ENCODE assay signal across 14 mouse cellular contexts in genomic region chr15:78736181-78736579, GRCm38 (mm10). TPM values are rescaled to one million over a fixed set of nuclear protein-coding genes. Genes with fewer than 3 reads are reported as not detected.
A peak's percentile ranks its signal among the peaks of the same experiment; 100 is the strongest.
DNase-seq lines count a peak whose midpoint lies in the region; ATAC-seq and TF ChIP-seq lines count a peak whose summit lies in the region.
"Had no signal": no experiment of that assay in that cellular context is flagged by ENCODE, and none has a peak within 500 bp of the region (broad histone marks: within the 10 kb centered on the region; RNA-seq: fewer than 3 reads in every experiment).

No protein-coding gene starts in this region.

- no peak for TF ChIP-seq CTCF in kidney, adult 2 months (conservative IDR thresholded peaks at IDR 0.05; ENCODE audit: insufficient read depth, insufficient read length, low read depth, low read length)

- H3K9me3 ChIP-seq in kidney, embryonic 15.5 days (replicated peaks) = no peaks in the 10 kb centered on the region
- H3K9me3 ChIP-seq in hindbrain, embryonic 10.5 days = no peaks in the 10 kb centered on the region
- H3K9me3 ChIP-seq in midbrain, embryonic 11.5 days (ENCODE audit: control insufficient read depth, low read length) = no peaks in the 10 kb centered on the region
- no peaks in the 10 kb centered on the region for H3K9me3 ChIP-seq in neural tube, embryonic 15.5 days (replicated peaks)
- H3K9me3 ChIP-seq: embryonic facial prominence, embryonic 10.5 days; heart, embryonic 15.5 days; limb, embryonic 15.5 days had no signal

- no peak overlapping the region for H3K4me3 ChIP-seq in kidney, embryonic 15.5 days (replicated peaks)
- H3K4me3 ChIP-seq in kidney, adult 2 months (ENCODE audit: insufficient read depth, low read depth, low read length) = no peak overlapping the region
- no peak overlapping the region for H3K4me3 ChIP-seq in hindbrain, embryonic 10.5 days
- H3K4me3 ChIP-seq in midbrain, embryonic 11.5 days (ENCODE audit: low read depth, low read length) = no peak overlapping the region
- H3K4me3 ChIP-seq in neural tube, embryonic 15.5 days (replicated peaks) = no peak overlapping the region
- H3K4me3 ChIP-seq: embryonic facial prominence, embryonic 10.5 days; heart, embryonic 15.5 days; limb, embryonic 15.5 days had no signal

- TF ChIP-seq POLR2A in kidney, adult 2 months (IDR thresholded peaks at IDR 0.05; ENCODE audit: low read depth, low read length) = no peak

- WGBS in kidney, embryonic 15.5 days = 30% methylated on average over 3 of the region's 3 CpGs
- WGBS in kidney, adult 2 months = 34% methylated on average over 3 of the region's 3 CpGs
- 65% methylated on average over 3 of the region's 3 CpGs for WGBS in hindbrain, embryonic 10.5 days
- 67% methylated on average over 3 of the region's 3 CpGs for WGBS in midbrain, embryonic 11.5 days
- 33% methylated on average over 3 of the region's 3 CpGs for WGBS in neural tube, embryonic 15.5 days

- peaks cover 40% of the 10 kb centered on the region for H3K27me3 ChIP-seq in kidney, embryonic 15.5 days
- H3K27me3 ChIP-seq in kidney, adult 2 months (replicated peaks; ENCODE audit: control insufficient read depth, insufficient read depth, low read length) = no peaks in the 10 kb centered on the region
- H3K27me3 ChIP-seq in hindbrain, embryonic 10.5 days (ENCODE audit: insufficient read depth, poor library complexity, severe bottlenecking) = peaks cover 15% of the 10 kb centered on the region; the same call in 1 of the 2 replicates
- no peaks in the 10 kb centered on the region for H3K27me3 ChIP-seq in midbrain, embryonic 11.5 days (ENCODE audit: control insufficient read depth, insufficient read depth, low read length)
- H3K27me3 ChIP-seq in neural tube, embryonic 15.5 days (replicated peaks) = no peaks in the 10 kb centered on the region

- H3K4me2 ChIP-seq in kidney, embryonic 15.5 days = peak overlapping the region; percentile 35
- H3K4me2 ChIP-seq in midbrain, embryonic 11.5 days = no peak overlapping the region
- H3K4me2 ChIP-seq in neural tube, embryonic 15.5 days = peak overlapping the region; percentile 15; the same call in 1 of the 2 replicates
- H3K4me2 ChIP-seq: heart, embryonic 15.5 days; limb, embryonic 15.5 days had no signal

- H3K27ac ChIP-seq in kidney, embryonic 15.5 days = peak overlapping the region; percentile 48; the same call in 1 of the 2 replicates
- no peak overlapping the region for H3K27ac ChIP-seq in kidney, adult 2 months (ENCODE audit: insufficient read depth, low read depth, low read length)
- peak overlapping the region; percentile 76 for H3K27ac ChIP-seq in hindbrain, embryonic 10.5 days
- no peak overlapping the region for H3K27ac ChIP-seq in midbrain, embryonic 11.5 days (ENCODE audit: low read depth, low read length)
- peak overlapping the region; percentile 83 for H3K27ac ChIP-seq in neural tube, embryonic 15.5 days (replicated peaks)
- H3K27ac ChIP-seq: embryonic facial prominence, embryonic 10.5 days; heart, embryonic 15.5 days; limb, embryonic 15.5 days had no signal

- H3K36me3 ChIP-seq in kidney, embryonic 15.5 days = no peaks in the 10 kb centered on the region
- H3K36me3 ChIP-seq in kidney, adult 2 months (ENCODE audit: control insufficient read depth, insufficient read depth, low read length) = no peaks in the 10 kb centered on the region
- no peaks in the 10 kb centered on the region for H3K36me3 ChIP-seq in hindbrain, embryonic 10.5 days
- no peaks in the 10 kb centered on the region for H3K36me3 ChIP-seq in midbrain, embryonic 11.5 days (ENCODE audit: control insufficient read depth, insufficient read depth, low read length)
- no peaks in the 10 kb centered on the region for H3K36me3 ChIP-seq in neural tube, embryonic 15.5 days
- H3K36me3 ChIP-seq: embryonic facial prominence, embryonic 10.5 days; heart, embryonic 15.5 days; limb, embryonic 15.5 days had no signal

- H3K4me1 ChIP-seq in kidney, embryonic 15.5 days = peaks cover 38% of the 10 kb centered on the region
- H3K4me1 ChIP-seq in kidney, adult 2 months (ENCODE audit: control insufficient read depth, insufficient read depth, low read length) = no peaks in the 10 kb centered on the region
- peaks cover 30% of the 10 kb centered on the region for H3K4me1 ChIP-seq in hindbrain, embryonic 10.5 days (replicated peaks)
- peaks cover 9% of the 10 kb centered on the region for H3K4me1 ChIP-seq in midbrain, embryonic 11.5 days (ENCODE audit: control insufficient read depth, insufficient read depth, low read length)
- H3K4me1 ChIP-seq in neural tube, embryonic 15.5 days = peaks cover 38% of the 10 kb centered on the region
- H3K4me1 ChIP-seq: heart, embryonic 15.5 days had no signal

- H3K9ac ChIP-seq in kidney, embryonic 15.5 days = no peak overlapping the region
- H3K9ac ChIP-seq in midbrain, embryonic 11.5 days (ENCODE audit: low read length) = 0 out of 2 replicates have a peak overlapping the region, but pooled peaks have one; percentile 4
- no peak overlapping the region for H3K9ac ChIP-seq in neural tube, embryonic 15.5 days (replicated peaks)
- H3K9ac ChIP-seq: heart, embryonic 15.5 days; limb, embryonic 15.5 days had no signal

- ATAC-seq in kidney, embryonic 15.5 days (replicated peaks; ENCODE audit: low FRiP score) = no peak
- ATAC-seq in midbrain, embryonic 11.5 days (ENCODE audit: low FRiP score) = no peak
- ATAC-seq in neural tube, embryonic 15.5 days (ENCODE audit: low FRiP score) = peak; percentile 48; the same call in 1 of the 2 replicates
- ATAC-seq in erythroid progenitor cell, adult 5-6 weeks (replicated peaks; ENCODE audit: low FRiP score, poor library complexity, severe bottlenecking) = no peak

- no peak for DNase-seq in kidney, adult 2 months
- DNase-seq in hindbrain, embryonic 10.5 days (ENCODE audit: low spot score) = no peak
- no peak for DNase-seq in midbrain, embryonic 11.5 days (ENCODE audit: low spot score, missing footprints)
- no peak for DNase-seq in lung, postnatal 25 days (ENCODE audit: low spot score)
- no peak for DNase-seq in yolk sac, embryonic 10.5 days (ENCODE audit: low spot score)
- DNase-seq: gastrocnemius, postnatal 25 days; lung, adult 2 months; thymus, adult 18-20 months had no signal

RNA-seq across cellular contexts. Expression of gene Elfn2, which starts 17.6 kb away (rescaled TPM):
- polyA plus RNA-seq in kidney, embryonic 15.5 days (2015; fragmentation: Nextera tagmentation; extraction: Ambion mirVana) = 0.04 TPM in 1 of 2 replicates, not detected in the other
- polyA plus RNA-seq in kidney, adult 2 months (2012; rRNA removed) = 0.03 and 0.04 TPM in 2 replicates
- 0.24 and 0.39 TPM in 2 replicates for polyA plus RNA-seq in hindbrain, embryonic 10.5 days (2016; fragmentation: Nextera tagmentation; extraction: Ambion mirVana)
- polyA plus RNA-seq in midbrain, embryonic 11.5 days (2014; fragmentation: Nextera tagmentation; extraction: Ambion mirVana) = 0.18 TPM in 2 replicates
- polyA plus RNA-seq in neural tube, embryonic 15.5 days (2015; fragmentation: Nextera tagmentation; extraction: Ambion mirVana) = 9.8 and 10.6 TPM in 2 replicates
- not detected in 2 replicates for total RNA-seq in erythroid progenitor cell, adult 5-6 weeks (2015; ENCODE audit: low replicate concordance)
- total RNA-seq in erythroid progenitor cell, adult 5-6 weeks (2017; ENCODE audit: low replicate concordance) = not detected in 2 replicates

RNA-seq across cellular contexts. Expression of gene Mfng, which starts 37.1 kb away (rescaled TPM):
- polyA plus RNA-seq in kidney, embryonic 15.5 days (2015; fragmentation: Nextera tagmentation; extraction: Ambion mirVana) = 25.4 and 25.6 TPM in 2 replicates
- polyA plus RNA-seq in kidney, adult 2 months (2012; rRNA removed) = 15.7 and 16.6 TPM in 2 replicates
- 71.6 and 79.0 TPM in 2 replicates for polyA plus RNA-seq in hindbrain, embryonic 10.5 days (2016; fragmentation: Nextera tagmentation; extraction: Ambion mirVana)
- polyA plus RNA-seq in midbrain, embryonic 11.5 days (2014; fragmentation: Nextera tagmentation; extraction: Ambion mirVana) = 57.2 and 61.8 TPM in 2 replicates
- 14.5 and 22.6 TPM in 2 replicates for polyA plus RNA-seq in neural tube, embryonic 15.5 days (2015; fragmentation: Nextera tagmentation; extraction: Ambion mirVana)
- total RNA-seq in erythroid progenitor cell, adult 5-6 weeks (2015; ENCODE audit: low replicate concordance) = 1.7 and 1.8 TPM in 2 replicates
- total RNA-seq in erythroid progenitor cell, adult 5-6 weeks (2017; ENCODE audit: low replicate concordance) = 2.3 TPM in 1 of 2 replicates, not detected in the other

Comparison
In these comparisons a context has a peak if more than half of its experiments do, and no peak if none do; other contexts are left out.
1. H3K27ac ChIP-seq: peak in kidney, embryonic 15.5 days (single experiment), hindbrain, embryonic 10.5 days (single experiment) and neural tube, embryonic 15.5 days (single experiment); none in kidney, adult 2 months (single experiment) and midbrain, embryonic 11.5 days (single experiment).